Mouse (Mus musculus): Measurements from ENCODE around the gene Olfr1414. TPM values are rescaled to one million over a fixed set of nuclear protein-coding genes. Genes with fewer than 3 reads are reported as not detected.
A peak's percentile ranks its signal among the peaks of the same experiment; 100 is the strongest.

Gene Olfr1414
- polyA plus RNA-seq, 1 experiment from 2014 or later = not detected

DNA sequence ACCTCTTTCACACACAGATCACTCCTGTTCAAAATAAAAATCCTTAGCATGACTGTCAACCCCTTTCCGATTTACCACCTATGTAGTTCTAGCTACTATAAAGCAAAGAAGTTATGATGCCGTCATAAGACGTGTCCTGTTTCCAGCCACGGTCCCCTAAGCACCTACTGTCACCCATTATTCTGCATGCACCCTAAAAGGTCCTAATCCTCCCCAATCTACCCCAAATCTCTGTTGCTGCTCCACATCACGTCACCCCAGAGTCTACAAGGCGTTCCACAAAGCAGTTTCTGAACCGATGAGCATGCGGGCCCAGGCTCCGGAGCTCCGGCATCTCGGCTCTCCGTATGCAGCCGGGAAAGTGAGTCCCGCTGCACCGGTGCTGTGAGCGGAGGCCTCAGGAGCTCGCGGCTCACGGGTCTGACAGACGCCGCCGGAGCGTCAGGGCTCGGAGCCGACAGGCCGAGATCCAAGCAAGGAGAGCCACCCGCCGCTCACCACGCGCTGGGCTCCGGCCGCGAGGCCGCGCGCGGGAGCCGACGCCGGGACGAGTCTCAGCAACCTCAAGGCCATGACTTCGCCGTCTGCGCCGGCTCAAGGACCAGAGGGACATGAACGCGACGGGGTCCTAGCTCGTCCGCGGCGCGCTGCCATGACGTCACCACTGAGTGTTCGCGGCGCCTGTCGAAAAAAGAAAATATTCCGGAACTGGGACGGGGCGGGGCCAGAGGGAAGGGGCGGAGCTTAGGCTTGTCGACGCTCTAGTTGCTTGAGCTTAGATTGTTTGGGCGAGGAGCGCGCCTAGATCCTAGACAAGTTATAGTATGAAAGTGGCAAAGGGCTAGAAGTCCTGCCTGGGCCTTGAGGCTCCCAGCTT, 45.1 kb downstream of the Olfr1414 start, which contains the start of gene Ndufa10:
Gene Ndufa10, minus strand, starts transcription at position 696 of the 877 bp plus-strand sequence.
- Histone ChIP-seq H3K9me3 (no peaks in the 10 kb centered on the region), H3K27ac (replicated peaks) (peak within 1 kb of the TSS; percentile 82), H3K27me3 (0 out of 2 replicates have a peak, but pooled peaks cover 7% of the 10 kb centered on the region), H3K9ac (replicated peaks) (peak within 1 kb of the TSS; percentile 83), H3K4me1 (peaks cover 16% of the 10 kb centered on the region), H3K4me2 (replicated peaks) (peak within 1 kb of the TSS; percentile 85), H3K4me3 (peak within 1 kb of the TSS; percentile 92), H3K36me3 (peaks cover 27% of the 10 kb centered on the region)
- ATAC-seq (replicated peaks) = peak; percentile 94
- WGBS = 1% methylated on average over 67 of the region's 67 CpGs

GRCm38 (mm10) chr1:92468891-92469290, 49.6 kb downstream of the Olfr1414 start:
- peaks cover 11% of the 10 kb centered on the region for H3K4me1 ChIP-seq
- H3K27ac ChIP-seq (replicated peaks) = no peak overlapping the region
- H3K36me3 ChIP-seq = peaks cover 66% of the 10 kb centered on the region
- ATAC-seq (replicated peaks) = no peak
- H3K4me3 ChIP-seq = no peak overlapping the region
- H3K9me3 ChIP-seq = no peaks in the 10 kb centered on the region
- H3K9ac ChIP-seq (replicated peaks) = no peak overlapping the region
- no peaks in the 10 kb centered on the region for H3K27me3 ChIP-seq
- H3K4me2 ChIP-seq (replicated peaks) = no peak overlapping the region
- 85% methylated on average over 4 of the region's 4 CpGs for WGBS

DNA sequence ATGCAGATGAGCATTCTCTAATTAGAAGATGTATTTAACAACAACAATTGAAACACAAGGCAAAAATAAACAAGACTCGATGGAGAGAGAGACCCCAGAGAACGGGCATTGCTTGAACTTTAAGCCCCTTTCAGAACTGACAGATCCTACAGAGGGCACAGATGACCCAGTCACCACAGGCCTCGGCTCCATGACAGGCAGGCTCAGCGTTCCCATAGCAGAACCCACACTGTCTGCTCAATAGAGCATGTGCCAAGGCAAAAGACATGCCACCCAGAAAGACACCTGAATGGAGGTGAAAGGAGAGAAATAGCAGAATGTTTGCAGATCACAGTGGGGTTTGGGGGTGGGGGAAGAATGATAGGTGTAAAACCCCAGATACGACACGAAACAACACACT, 60.0 kb downstream of the Olfr1414 start:
- no peaks in the 10 kb centered on the region for H3K27me3 ChIP-seq
- no peak overlapping the region for H3K9ac ChIP-seq (replicated peaks)
- WGBS = 88% methylated on average over 6 of the region's 6 CpGs
- H3K27ac ChIP-seq (replicated peaks) = no peak overlapping the region
- H3K4me1 ChIP-seq = no peaks in the 10 kb centered on the region
- H3K9me3 ChIP-seq = no peaks in the 10 kb centered on the region
- no peak overlapping the region for H3K4me3 ChIP-seq
- ATAC-seq (replicated peaks) = no peak
- no peak overlapping the region for H3K4me2 ChIP-seq (replicated peaks)
- H3K36me3 ChIP-seq = peaks cover 83% of the 10 kb centered on the region

- Histone ChIP-seq H3K27me3 (no peaks in the 10 kb centered on the region), H3K4me2 (replicated peaks) (no peak overlapping the region), H3K4me1 (no peaks in the 10 kb centered on the region), H3K9me3 (no peaks in the 10 kb centered on the region), H3K36me3 (peaks cover 82% of the 10 kb centered on the region), H3K27ac (replicated peaks) (no peak overlapping the region), H3K4me3 (no peak overlapping the region), H3K9ac (replicated peaks) (no peak overlapping the region)
- no peak for ATAC-seq (replicated peaks)
Observed at GRCm38 (mm10) chr1:92457758-92458157, 60.7 kb downstream of the Olfr1414 start.

Small RNAs within 50 kb of the gene (microRNA-seq; reads per million reads assigned to microRNA genes)
- gene Mir6900 = 4.2 reads per million, percentile 15 among the genes with 10 or more reads in this experiment

Other genes with a start within 250 kb of the Olfr1414 start
- gene Ndufa10, start 44.8 kb downstream of the Olfr1414 start, polyA plus RNA-seq (2015; fragmentation: Nextera tagmentation; extraction: Ambion mirVana) = 258 and 266 TPM in 2 replicates
- not detected in 2 replicates for gene Olfr1416, start 33.5 kb downstream of the Olfr1414 start, polyA plus RNA-seq (2015; fragmentation: Nextera tagmentation; extraction: Ambion mirVana)
- not detected in 2 replicates for gene Olfr1415, start 22.6 kb downstream of the Olfr1414 start, polyA plus RNA-seq (2015; fragmentation: Nextera tagmentation; extraction: Ambion mirVana)
- gene Olfr1413, start 52.7 kb upstream of the Olfr1414 start, polyA plus RNA-seq (2015; fragmentation: Nextera tagmentation; extraction: Ambion mirVana) = not detected in 2 replicates
- gene Olfr1412, start 67.1 kb upstream of the Olfr1414 start, polyA plus RNA-seq (2015; fragmentation: Nextera tagmentation; extraction: Ambion mirVana) = not detected in 2 replicates
- gene Olfr1411, start 75.8 kb upstream of the Olfr1414 start, polyA plus RNA-seq (2015; fragmentation: Nextera tagmentation; extraction: Ambion mirVana) = not detected in 2 replicates
- not detected in 2 replicates for gene Olfr1410, start 87.1 kb upstream of the Olfr1414 start, polyA plus RNA-seq (2015; fragmentation: Nextera tagmentation; extraction: Ambion mirVana)
- not detected in 2 replicates for gene Olfr12, start 99.1 kb upstream of the Olfr1414 start, polyA plus RNA-seq (2015; fragmentation: Nextera tagmentation; extraction: Ambion mirVana)
- gene Cops9, start 123.3 kb upstream of the Olfr1414 start, polyA plus RNA-seq (2015; fragmentation: Nextera tagmentation; extraction: Ambion mirVana) = 534 and 569 TPM in 2 replicates
- gene Otos, start 130.2 kb upstream of the Olfr1414 start, polyA plus RNA-seq (2015; fragmentation: Nextera tagmentation; extraction: Ambion mirVana) = not detected in 2 replicates